Mouse (Mus musculus): ENCODE measurements around the gene Galnt14.
A peak's percentile ranks its signal among the peaks of the same experiment; 100 is the strongest.

The Galnt14 gene

DNA sequence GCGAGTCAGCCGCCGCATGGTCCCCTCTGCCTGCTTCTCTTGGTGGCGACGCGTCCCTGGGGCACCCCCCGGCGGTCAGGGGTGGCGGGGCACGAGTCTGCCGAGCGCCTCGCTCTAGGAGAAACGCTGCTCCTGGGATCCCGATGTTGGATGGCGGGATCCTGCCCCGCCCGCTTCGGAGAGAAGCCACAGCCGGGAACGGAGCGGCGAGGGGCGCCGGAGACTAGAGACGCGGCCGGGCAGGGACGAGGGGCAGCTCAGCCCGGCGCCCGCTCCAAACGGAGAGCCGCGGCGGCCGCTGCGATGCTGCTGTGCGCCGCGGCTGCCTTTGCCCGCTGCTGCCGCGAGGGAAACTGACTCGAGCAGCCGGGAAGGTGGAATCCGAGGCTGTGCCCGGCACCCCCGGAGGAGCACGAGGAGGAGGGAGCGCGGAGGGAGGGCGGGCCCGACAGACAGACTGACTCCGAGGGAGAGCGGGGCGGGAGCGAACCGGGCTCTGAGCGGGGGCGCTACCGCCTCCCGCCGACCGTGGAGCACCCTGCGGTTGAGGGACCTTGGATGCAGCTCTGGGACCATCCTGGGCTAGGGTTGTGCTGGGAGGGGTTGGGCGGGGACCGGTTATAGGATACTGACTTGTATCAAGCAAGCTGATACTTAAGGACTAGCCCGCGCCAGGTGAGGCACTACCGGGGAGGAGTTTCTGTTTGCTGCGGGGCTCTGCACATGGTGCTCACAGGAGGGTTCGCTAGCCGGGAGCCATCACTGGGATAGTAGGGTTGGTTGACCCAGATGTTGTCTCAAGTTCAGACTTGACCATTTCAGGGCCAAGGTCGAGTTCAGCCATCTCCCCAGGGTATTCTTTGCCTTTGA, at the start of gene Galnt14:
Gene Galnt14, minus strand, starts transcription at position 412 of the 870 bp plus-strand sequence.
- no peak for DNase-seq (ENCODE audit: low read depth)

DNA sequence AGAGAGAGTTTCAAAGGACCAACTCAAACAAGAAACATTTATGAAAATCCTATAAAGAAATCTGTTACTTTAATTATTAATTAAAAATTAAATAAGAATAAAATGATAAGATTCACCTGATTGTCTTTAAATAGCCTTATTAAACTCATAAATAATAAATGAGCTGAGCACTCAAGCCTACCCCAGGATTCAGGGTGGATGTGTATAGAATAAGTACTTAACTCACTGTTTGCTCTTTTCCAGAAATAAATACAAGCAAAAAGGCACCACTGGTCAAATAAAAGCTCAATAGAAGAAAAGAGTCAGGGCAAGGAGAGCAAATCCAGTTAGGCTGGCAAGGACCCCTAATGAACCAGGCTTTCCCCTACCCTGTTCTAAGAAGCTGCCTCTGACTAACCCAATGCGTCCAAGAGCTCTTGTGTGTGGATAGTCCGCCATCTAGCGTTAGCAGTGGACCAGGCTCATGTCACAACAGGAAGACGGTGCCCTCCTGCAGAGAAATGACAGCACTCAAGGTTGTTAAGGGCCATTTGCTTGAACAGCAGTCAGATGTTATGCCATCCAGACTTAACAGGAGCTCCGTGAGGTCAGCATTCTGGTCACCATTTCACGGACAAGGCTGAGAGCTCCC, 33.5 kb upstream of the Galnt14 start:
- DNase-seq (ENCODE audit: low read depth), result peak; percentile 88

- DNase-seq (ENCODE audit: low read depth), result peak; percentile 57
Observed at GRCm38 (mm10) chr17:73723885-73724682, 13.8 kb upstream of the Galnt14 start.

DNA sequence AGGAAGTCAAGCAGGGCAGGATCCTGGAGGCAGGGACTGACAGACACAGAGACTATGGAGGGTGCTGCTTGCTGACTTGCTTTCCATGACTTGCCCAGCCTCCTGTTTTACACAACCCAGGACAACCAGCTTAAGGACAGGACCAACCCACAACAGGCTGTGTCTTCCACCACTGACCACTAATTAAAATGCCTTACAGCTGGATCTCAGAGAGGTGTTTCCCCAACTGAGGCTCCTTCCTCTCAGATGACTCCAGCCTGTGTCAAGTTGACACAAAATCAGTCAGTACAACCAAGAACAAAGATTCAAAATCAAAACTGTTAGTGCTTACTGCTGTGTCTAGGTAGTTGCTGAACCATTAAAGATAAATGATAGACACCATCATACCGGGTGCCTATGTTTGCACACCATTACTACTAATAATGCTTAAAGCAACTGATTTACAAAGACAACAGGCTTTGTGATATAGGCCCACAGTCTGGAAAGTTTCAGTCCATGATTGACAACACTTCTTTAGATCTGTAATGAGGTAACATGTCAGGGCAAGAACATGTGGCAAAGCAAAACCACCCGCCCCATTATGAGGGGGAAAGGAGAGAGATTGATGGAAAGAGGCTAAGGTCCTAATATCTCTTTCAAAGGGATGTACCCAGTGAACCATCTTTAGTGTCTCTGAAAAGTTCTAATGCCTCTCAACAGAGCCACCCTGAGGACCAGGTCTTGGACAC, 8.9 kb upstream of the Galnt14 start:
- no peak for DNase-seq (ENCODE audit: low read depth)

DNA sequence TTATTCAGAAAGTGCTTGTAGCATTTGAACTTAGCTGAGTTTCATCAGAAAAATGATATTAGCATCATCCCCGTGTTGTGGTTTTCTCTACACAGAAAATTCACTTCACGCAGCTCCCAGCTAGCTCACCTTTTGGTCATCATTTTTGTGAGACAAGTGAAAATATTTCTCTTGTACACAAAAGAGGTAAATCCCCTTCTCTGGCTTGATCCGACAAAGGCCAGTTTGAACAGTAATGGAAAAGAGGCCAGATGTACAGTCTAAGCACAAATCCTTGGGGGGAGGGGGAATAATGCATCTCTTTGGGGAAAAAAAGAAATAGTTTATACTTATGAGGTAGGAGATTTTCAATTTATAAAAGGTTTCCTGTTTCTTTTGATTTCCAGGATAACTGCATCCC, 6.4 kb upstream of the Galnt14 start:
- DNase-seq (ENCODE audit: low read depth), result no peak

DNA sequence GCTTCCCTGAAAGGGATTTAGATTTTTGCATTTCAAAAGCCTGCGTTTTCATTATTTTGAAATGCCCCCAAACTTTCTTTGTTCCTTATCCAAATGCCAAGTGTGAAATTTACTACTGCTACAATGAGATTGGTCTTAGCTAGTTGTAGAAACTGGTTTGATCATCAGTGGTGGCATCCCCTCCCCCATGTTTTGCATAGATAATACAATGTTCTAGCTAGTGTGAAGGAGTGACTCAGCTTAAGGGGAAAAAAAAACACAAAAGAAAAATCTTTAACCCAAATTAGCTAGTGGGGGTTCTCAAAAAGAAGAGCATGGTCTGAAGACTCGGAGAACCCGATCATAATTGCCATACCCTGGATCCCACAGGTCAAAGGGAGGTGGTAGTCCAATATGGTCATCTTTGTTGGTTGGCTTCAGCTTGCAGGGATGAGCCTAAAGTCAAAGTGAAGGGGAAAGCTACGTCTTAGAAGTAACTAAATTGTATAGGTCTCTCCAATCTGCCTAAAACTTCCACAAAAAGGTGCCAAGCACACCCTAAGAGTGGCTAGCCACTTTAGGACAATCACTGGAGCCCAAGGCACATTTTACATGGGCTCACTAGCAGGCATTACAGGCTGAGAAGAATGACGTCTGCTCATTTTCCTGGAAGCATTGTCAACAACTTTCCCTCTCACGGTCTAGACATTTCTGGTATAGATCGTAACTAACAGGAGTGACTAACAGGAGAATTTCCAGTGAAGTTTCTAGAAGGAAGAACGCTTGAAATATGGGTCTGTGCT, 4.4 kb upstream of the Galnt14 start:
- no peak for DNase-seq (ENCODE audit: low read depth)

DNA sequence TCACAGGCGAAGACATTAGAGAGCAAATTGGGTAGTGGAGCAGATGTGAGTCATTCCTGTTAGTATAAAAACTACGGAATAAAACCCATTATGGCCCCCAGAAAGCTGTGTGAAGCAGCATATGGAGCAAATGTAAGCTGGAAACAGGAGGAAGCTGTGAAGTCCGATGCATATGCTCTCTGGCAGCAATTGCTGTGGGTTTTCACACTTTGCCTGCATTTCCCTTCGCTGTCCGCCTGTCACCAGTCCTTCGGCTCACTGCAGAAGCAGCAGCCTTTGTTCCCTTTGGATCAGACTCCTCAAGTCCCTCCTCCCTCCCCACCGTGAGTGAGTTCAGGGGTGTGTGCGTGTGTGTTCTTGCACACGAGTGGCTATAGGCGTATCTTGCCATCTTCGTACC, 3.1 kb upstream of the Galnt14 start:
- no peak for DNase-seq (ENCODE audit: low read depth)

DNA sequence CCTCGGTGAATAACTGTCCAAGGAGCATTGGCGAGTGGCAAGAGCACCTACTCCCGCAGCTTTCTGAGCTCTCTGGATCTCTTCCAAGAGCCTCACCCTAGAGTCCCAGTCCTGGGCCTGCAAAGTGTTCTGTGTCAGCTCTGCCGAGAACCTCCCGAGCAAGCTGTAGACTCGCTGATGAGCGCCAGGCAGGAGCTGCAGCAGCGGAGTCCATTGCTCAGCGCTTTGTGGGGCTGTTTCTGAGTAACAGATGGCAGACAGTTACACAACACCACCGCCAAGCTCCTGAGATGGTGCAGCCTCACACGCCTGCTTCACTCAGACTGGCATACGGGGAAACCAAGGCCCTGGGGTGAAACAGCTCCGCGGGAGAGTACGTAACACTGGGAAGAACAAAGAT, 1.7 kb upstream of the Galnt14 start:
- no peak for DNase-seq (ENCODE audit: low read depth)

DNA sequence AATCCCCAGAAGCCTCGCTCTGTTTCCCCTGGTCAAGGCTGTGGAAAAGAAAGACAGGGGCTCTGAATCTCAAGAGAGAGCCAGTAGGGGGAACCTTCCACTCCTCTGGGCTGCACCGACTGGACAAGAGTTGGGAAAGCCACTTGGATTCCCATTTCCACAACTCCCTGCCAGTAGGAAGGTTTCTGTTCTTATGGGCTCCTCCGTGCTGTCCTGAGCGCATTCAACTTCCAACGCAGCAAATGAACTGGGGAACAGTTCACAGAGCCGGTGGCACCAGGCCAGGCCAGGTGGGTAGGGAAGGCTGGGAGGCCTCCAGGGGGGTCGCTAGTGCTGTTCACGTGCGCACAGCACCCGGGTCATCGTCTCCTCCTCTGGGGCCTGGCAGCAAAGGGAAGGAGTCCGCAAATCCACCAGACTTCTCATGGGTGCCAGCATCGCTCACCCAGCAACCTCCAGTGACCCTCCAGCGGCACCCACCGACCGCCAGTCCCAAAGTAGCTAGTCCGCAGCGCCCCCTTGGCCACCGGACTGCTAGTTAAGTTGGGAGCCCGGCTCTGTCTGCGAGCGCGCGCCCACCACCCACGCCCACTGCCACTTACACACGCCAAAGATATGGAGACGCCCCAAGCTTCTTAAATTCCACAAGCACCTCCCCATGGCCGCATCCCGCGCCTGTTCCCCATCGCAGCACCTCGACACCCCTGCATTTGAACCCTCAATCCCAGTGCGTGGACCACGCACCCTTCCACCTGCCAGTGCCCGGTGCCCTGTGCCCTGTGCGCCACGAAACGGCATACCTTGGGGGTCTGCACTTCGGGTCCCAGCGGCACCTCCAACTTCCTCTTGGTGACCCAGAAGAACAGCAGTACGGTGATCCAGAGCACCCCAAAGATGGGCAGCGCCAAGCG, 867 bp downstream of the Galnt14 start:
- DNase-seq (ENCODE audit: low read depth), result no peak

DNA sequence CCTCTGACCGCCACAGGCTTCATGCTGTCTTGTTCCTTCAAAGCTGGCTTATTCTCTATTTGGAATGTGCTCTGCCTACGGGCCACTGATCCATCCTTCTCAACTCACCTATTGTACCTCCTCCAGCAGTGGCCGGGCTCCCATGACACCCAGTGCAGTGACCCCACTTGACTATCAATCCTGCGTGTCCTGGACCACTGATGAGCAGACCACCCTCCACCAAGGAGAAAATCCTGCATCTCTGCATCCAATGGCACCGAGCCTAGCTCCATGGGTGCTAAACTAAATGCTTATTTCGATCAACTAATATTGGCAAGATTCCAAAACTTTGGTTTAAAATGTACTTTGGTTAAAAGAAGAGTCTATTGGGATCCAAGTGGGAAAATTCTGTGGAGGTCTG, 1.8 kb downstream of the Galnt14 start:
- no peak for DNase-seq (ENCODE audit: low read depth)

DNA sequence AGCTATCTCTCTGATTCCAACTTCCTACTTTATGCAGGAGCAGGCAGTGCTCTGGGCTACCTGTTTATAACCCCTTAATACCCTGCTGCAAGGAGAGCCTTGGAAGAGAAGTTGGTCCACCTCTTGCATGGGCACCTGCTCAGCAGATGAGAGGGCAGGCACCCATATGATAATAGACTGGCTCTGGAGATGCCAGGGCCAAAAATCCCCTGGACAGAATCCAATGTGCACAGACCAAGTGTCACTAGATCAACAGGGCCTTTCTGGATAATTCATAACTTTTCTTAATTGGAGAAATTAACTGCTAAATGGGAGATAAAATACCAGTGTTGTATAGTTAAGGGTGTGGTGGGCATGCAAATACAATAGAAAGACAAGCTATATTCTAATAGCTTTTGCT, 6.7 kb downstream of the Galnt14 start:
- DNase-seq (ENCODE audit: low read depth), result no peak

DNA sequence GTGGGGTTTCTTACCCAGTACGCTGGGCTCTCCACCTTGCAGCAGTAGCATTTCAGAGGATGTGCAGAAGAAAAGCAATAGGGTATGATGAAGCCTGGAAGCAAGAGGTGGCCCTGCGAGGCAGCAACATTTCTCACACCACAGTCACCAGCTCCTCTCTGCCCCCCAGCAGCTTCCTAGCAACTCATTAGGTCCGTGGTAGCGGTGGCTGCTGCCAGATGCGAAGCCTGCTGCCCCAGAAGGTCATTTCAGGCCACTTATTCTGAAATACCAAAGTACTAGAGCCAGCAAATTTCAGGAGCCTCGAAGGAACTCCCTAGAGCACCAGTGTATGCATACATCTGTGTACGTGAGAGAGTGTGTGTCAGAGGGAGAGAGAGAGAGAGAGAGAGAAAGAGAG, 9.2 kb downstream of the Galnt14 start:
- no peak for DNase-seq (ENCODE audit: low read depth)

DNA sequence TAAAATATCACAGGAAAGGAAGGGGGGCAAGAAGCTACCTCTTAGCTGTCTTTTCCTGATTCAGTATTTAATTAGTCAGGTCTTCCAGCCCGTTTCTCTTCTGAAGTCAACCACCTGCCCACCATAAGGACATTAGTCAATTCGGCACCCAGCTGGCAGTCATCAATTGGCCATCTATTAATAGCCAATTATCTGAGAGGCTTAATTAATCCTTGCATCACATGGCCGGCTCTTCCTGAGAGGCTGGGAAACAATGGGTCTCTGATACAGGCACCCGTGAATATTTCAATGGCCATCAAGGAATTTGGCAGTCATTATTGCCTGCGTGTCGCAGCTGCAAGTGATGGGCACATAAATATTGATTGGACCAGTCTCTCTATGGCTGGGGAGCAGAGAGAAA, 10.4 kb downstream of the Galnt14 start:
- DNase-seq (ENCODE audit: low read depth), result no peak

DNA sequence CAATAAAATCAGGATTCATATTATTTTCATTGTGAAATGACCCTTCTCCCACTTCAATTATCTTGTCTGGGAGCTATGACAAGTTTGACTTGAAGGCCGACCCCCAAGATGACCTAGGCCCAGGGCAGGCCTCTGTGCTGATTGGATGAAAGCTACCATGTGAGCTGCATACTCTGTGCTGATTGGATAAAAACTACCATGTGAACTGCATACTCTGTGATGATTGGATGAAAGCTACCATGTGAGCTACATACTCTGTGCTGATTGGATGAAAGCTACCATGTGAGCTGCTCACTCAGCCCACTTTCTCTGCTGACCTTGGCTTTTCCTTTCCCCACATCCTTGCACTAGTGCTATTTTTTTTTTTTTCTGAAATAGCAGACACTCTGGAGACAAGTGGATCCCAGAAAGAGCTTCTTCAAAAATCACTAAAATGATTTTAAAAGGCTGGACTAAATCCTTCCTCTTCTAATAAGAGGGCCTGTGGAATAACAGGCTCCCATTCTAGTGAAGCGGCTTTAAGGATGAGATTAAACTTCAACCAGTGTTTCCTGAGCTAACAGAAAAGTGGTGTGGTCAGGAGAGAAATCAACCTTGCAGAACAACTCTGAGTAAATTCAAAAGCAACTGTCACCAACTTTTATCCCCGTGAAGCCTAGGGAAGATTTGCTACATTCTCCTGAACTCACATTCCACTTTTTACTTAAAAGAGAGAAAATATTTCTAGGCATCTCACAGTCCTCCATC, 15.9 kb downstream of the Galnt14 start:
- no peak for DNase-seq (ENCODE audit: low read depth)

DNA sequence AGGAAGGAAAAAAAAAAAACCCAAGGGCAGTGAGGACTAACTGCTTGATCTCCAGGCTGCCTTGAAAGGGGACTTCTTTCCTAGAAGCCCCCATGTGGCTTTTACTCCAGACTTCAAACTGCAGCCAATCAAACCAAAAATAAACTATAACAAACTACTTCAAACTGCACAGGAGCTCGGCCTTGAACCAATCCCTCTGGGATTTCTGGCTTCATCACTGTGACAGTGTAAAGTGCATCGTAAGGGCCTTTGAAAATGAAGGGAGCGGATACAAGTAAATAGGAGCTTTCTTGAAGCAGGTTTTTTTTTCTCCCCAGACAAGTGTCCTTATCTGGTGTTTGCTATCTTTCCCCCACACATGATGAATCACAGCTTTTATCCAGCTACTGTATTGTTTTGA, 22.0 kb downstream of the Galnt14 start:
- no peak for DNase-seq (ENCODE audit: low read depth)

- DNase-seq (ENCODE audit: low read depth), result no peak
Observed at GRCm38 (mm10) chr17:73686292-73686691, 24.0 kb downstream of the Galnt14 start.

DNA sequence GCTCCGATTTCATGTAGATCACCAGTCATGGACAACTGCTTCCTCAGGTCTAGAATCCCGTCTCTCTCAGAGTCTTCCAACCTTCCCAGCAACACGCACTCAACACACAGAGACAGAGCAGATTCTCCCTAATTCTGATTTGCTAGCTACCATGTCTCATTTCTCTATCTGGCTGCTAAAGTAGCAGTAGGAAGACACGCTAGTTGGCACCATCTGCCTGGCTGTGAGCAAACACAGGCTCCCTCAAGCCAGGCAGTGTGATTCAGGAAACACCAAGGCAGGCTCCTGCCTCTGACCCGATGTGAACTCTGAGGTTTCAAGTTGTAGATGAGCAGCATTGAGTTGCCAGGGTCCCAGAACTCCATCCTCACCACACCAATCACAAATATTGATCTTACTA, 25.5 kb downstream of the Galnt14 start:
- DNase-seq (ENCODE audit: low read depth), result no peak

DNA sequence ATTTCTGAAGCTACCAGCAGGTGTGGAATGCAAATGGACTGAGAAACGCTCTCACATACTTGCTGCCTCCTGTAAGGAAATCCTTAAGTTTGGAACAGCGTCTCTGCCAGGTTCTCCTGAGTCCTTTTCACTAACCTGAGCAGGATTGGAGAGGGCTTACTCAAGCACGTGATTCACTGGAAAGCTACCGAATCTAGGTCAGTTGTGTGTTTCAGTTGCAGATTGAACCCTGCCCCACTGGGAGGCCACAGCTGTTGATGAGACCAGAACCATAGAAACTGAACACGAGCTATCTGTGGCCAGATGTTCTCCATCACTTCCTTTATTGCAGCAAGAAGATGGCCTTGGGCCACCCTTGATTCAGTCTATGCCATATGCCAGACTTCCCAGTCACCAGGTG, 38.3 kb downstream of the Galnt14 start:
- DNase-seq (ENCODE audit: low read depth), result no peak

DNA sequence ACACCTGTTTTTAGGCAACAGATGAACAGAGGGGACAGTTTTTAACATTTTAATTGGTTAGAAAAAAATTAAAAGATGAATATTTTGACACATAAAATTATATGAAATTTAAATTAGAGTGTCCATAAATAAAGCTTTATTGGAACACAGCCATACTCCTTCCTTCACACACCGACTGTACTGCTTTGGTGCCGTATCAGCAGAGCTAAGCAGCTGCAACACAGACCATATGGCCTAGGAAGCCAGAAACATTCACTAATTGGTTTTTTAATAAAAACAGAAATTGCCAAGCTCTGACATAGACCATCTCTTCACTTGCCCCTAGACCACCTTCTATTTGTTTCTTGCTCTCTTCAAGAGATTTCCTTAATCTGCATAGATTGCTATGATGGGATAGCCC, 40.2 kb downstream of the Galnt14 start:
- DNase-seq (ENCODE audit: low read depth), result no peak

GRCm38 (mm10) chr17:73668996-73669395, 41.3 kb downstream of the Galnt14 start:
- DNase-seq (ENCODE audit: low read depth), result no peak

Data from naive thymus-derived CD4-positive, alpha-beta T cell, adult 2 months (primary cell).